Mouse (Mus musculus): Measurements from ENCODE around the gene Morn1. TPM values are rescaled to one million over a fixed set of nuclear protein-coding genes. Genes with fewer than 3 reads are reported as not detected.

Gene Morn1
- polyA plus RNA-seq, 1 experiment from 2014 or later: 6.3 TPM

- no peaks in the 10 kb centered on the region for H3K9me3 ChIP-seq (ENCODE audit: control insufficient read depth, low read length)
- no peak overlapping the region for H3K4me3 ChIP-seq (ENCODE audit: low read depth, low read length)
- H3K27me3 ChIP-seq (ENCODE audit: control insufficient read depth, insufficient read depth, low read length): no peaks in the 10 kb centered on the region
- 62% methylated on average over 7 of the region's 7 CpGs for WGBS
- no peak overlapping the region for H3K4me2 ChIP-seq (ENCODE audit: low read depth, low read length)
- no peak overlapping the region for H3K9ac ChIP-seq (replicated peaks; ENCODE audit: low read depth, low read length)
- no peak overlapping the region for H3K27ac ChIP-seq (ENCODE audit: low read depth, low read length)
- no peak for ATAC-seq (ENCODE audit: low read depth)
- H3K4me1 ChIP-seq (ENCODE audit: control insufficient read depth, insufficient read depth, low read length): peaks cover 15% of the 10 kb centered on the region
- no peaks in the 10 kb centered on the region for H3K36me3 ChIP-seq (ENCODE audit: control insufficient read depth, insufficient read depth, low read length)
These were observed 40.4 kb downstream of the Morn1 start for GRCm38 (mm10) chr4:155126602-155127372.

GRCm38 (mm10) chr4:155128411-155128810, 42.0 kb downstream of the Morn1 start:
- 91% methylated on average over 15 of the region's 15 CpGs for WGBS
- no peaks in the 10 kb centered on the region for H3K27me3 ChIP-seq (ENCODE audit: control insufficient read depth, insufficient read depth, low read length)
- no peaks in the 10 kb centered on the region for H3K9me3 ChIP-seq (ENCODE audit: control insufficient read depth, low read length)
- no peak overlapping the region for H3K9ac ChIP-seq (replicated peaks; ENCODE audit: low read depth, low read length)
- H3K4me2 ChIP-seq (ENCODE audit: low read depth, low read length): no peak overlapping the region
- H3K27ac ChIP-seq (ENCODE audit: low read depth, low read length): no peak overlapping the region
- 0 out of 2 replicates have a peak, but pooled peaks cover 5% of the 10 kb centered on the region for H3K4me1 ChIP-seq (ENCODE audit: control insufficient read depth, insufficient read depth, low read length)
- H3K4me3 ChIP-seq (ENCODE audit: low read depth, low read length): no peak overlapping the region
- no peak for ATAC-seq (ENCODE audit: low read depth)
- H3K36me3 ChIP-seq (ENCODE audit: control insufficient read depth, insufficient read depth, low read length): no peaks in the 10 kb centered on the region

GRCm38 (mm10) chr4:155129132-155129917, 42.9 kb downstream of the Morn1 start:
- Histone ChIP-seq H3K27me3 (ENCODE audit: control insufficient read depth, insufficient read depth, low read length) (no peaks in the 10 kb centered on the region), H3K9me3 (ENCODE audit: control insufficient read depth, low read length) (no peaks in the 10 kb centered on the region), H3K36me3 (ENCODE audit: control insufficient read depth, insufficient read depth, low read length) (no peaks in the 10 kb centered on the region), H3K27ac (ENCODE audit: low read depth, low read length) (no peak overlapping the region), H3K4me3 (ENCODE audit: low read depth, low read length) (no peak overlapping the region), H3K4me1 (ENCODE audit: control insufficient read depth, insufficient read depth, low read length) (peaks cover 7% of the 10 kb centered on the region; the same call in 1 of the 2 replicates), H3K4me2 (ENCODE audit: low read depth, low read length) (no peak overlapping the region), H3K9ac (replicated peaks; ENCODE audit: low read depth, low read length) (no peak overlapping the region)
- WGBS: 86% methylated on average over 10 of the region's 10 CpGs
- no peak for ATAC-seq (ENCODE audit: low read depth)

GRCm38 (mm10) chr4:155129996-155130395, 43.6 kb downstream of the Morn1 start:
- H3K4me3 ChIP-seq (ENCODE audit: low read depth, low read length): no peak overlapping the region
- WGBS: 59% methylated on average over 14 of the region's 14 CpGs
- no peak overlapping the region for H3K4me2 ChIP-seq (ENCODE audit: low read depth, low read length)
- H3K9me3 ChIP-seq (ENCODE audit: control insufficient read depth, low read length): no peaks in the 10 kb centered on the region
- H3K4me1 ChIP-seq (ENCODE audit: control insufficient read depth, insufficient read depth, low read length): peaks cover 10% of the 10 kb centered on the region; the same call in 1 of the 2 replicates
- no peak overlapping the region for H3K9ac ChIP-seq (replicated peaks; ENCODE audit: low read depth, low read length)
- no peaks in the 10 kb centered on the region for H3K36me3 ChIP-seq (ENCODE audit: control insufficient read depth, insufficient read depth, low read length)
- H3K27me3 ChIP-seq (ENCODE audit: control insufficient read depth, insufficient read depth, low read length): no peaks in the 10 kb centered on the region
- H3K27ac ChIP-seq (ENCODE audit: low read depth, low read length): peak overlapping the region; percentile 22; the same call in 1 of the 2 replicates
- peak; percentile 44; the same call in 1 of the 2 replicates for ATAC-seq (ENCODE audit: low read depth)

GRCm38 (mm10) chr4:155130616-155131015, 44.2 kb downstream of the Morn1 start:
- H3K9me3 ChIP-seq (ENCODE audit: control insufficient read depth, low read length): no peaks in the 10 kb centered on the region
- no peaks in the 10 kb centered on the region for H3K27me3 ChIP-seq (ENCODE audit: control insufficient read depth, insufficient read depth, low read length)
- 79% methylated on average over 7 of the region's 7 CpGs for WGBS
- H3K4me3 ChIP-seq (ENCODE audit: low read depth, low read length): no peak overlapping the region
- H3K36me3 ChIP-seq (ENCODE audit: control insufficient read depth, insufficient read depth, low read length): no peaks in the 10 kb centered on the region
- 0 out of 2 replicates have a peak overlapping the region, but pooled peaks have one; percentile 22 for H3K27ac ChIP-seq (ENCODE audit: low read depth, low read length)
- ATAC-seq (ENCODE audit: low read depth): no peak
- H3K4me1 ChIP-seq (ENCODE audit: control insufficient read depth, insufficient read depth, low read length): peaks cover 10% of the 10 kb centered on the region; the same call in 1 of the 2 replicates
- no peak overlapping the region for H3K9ac ChIP-seq (replicated peaks; ENCODE audit: low read depth, low read length)
- no peak overlapping the region for H3K4me2 ChIP-seq (ENCODE audit: low read depth, low read length)

- no peak overlapping the region for H3K9ac ChIP-seq (replicated peaks; ENCODE audit: low read depth, low read length)
- H3K36me3 ChIP-seq (ENCODE audit: control insufficient read depth, insufficient read depth, low read length): no peaks in the 10 kb centered on the region
- H3K27me3 ChIP-seq (ENCODE audit: control insufficient read depth, insufficient read depth, low read length): no peaks in the 10 kb centered on the region
- H3K4me2 ChIP-seq (ENCODE audit: low read depth, low read length): no peak overlapping the region
- 52% methylated on average over 3 of the region's 3 CpGs for WGBS
- ATAC-seq (ENCODE audit: low read depth): no peak
- H3K27ac ChIP-seq (ENCODE audit: low read depth, low read length): no peak overlapping the region
- H3K9me3 ChIP-seq (ENCODE audit: control insufficient read depth, low read length): no peaks in the 10 kb centered on the region
- H3K4me1 ChIP-seq (ENCODE audit: control insufficient read depth, insufficient read depth, low read length): peaks cover 10% of the 10 kb centered on the region; the same call in 1 of the 2 replicates
- no peak overlapping the region for H3K4me3 ChIP-seq (ENCODE audit: low read depth, low read length)
These were observed 46.8 kb downstream of the Morn1 start for GRCm38 (mm10) chr4:155133188-155133587.

- no peaks in the 10 kb centered on the region for H3K36me3 ChIP-seq (ENCODE audit: control insufficient read depth, insufficient read depth, low read length)
- H3K9ac ChIP-seq (replicated peaks; ENCODE audit: low read depth, low read length): no peak overlapping the region; the same call in 1 of the 2 replicates
- 55% methylated on average over 20 of the region's 20 CpGs for WGBS
- H3K27me3 ChIP-seq (ENCODE audit: control insufficient read depth, insufficient read depth, low read length): no peaks in the 10 kb centered on the region
- H3K4me1 ChIP-seq (ENCODE audit: control insufficient read depth, insufficient read depth, low read length): peaks cover 10% of the 10 kb centered on the region; the same call in 1 of the 2 replicates
- no peaks in the 10 kb centered on the region for H3K9me3 ChIP-seq (ENCODE audit: control insufficient read depth, low read length)
- no peak for ATAC-seq (ENCODE audit: low read depth)
- no peak overlapping the region for H3K27ac ChIP-seq (ENCODE audit: low read depth, low read length)
- H3K4me2 ChIP-seq (ENCODE audit: low read depth, low read length): no peak overlapping the region
- H3K4me3 ChIP-seq (ENCODE audit: low read depth, low read length): no peak overlapping the region
These were observed 47.5 kb downstream of the Morn1 start for GRCm38 (mm10) chr4:155133658-155134417.

GRCm38 (mm10) chr4:155134686-155135172, 48.4 kb downstream of the Morn1 start:
- no peak overlapping the region for H3K9ac ChIP-seq (replicated peaks; ENCODE audit: low read depth, low read length)
- H3K36me3 ChIP-seq (ENCODE audit: control insufficient read depth, insufficient read depth, low read length): no peaks in the 10 kb centered on the region
- H3K4me2 ChIP-seq (ENCODE audit: low read depth, low read length): no peak overlapping the region
- H3K4me1 ChIP-seq (ENCODE audit: control insufficient read depth, insufficient read depth, low read length): peaks cover 10% of the 10 kb centered on the region; the same call in 1 of the 2 replicates
- H3K27me3 ChIP-seq (ENCODE audit: control insufficient read depth, insufficient read depth, low read length): no peaks in the 10 kb centered on the region
- H3K4me3 ChIP-seq (ENCODE audit: low read depth, low read length): no peak overlapping the region
- no peaks in the 10 kb centered on the region for H3K9me3 ChIP-seq (ENCODE audit: control insufficient read depth, low read length)
- ATAC-seq (ENCODE audit: low read depth): no peak
- WGBS: 89% methylated on average over 7 of the region's 7 CpGs
- no peak overlapping the region for H3K27ac ChIP-seq (ENCODE audit: low read depth, low read length)
